Mouse (Mus musculus) liver, postnatal 0 days (tissue): ENCODE results near the gene Prss41. TPM values are rescaled to one million over a fixed set of nuclear protein-coding genes. Genes with fewer than 3 reads are reported as not detected.

Experiments
- ATAC-seq: fragments of 200-750 bp; cut with Nextera tagmentation; 2 replicates; pipeline ENCODE4 v1.8.0; 2017; ENCODE audit warnings: mild to moderate bottlenecking, moderate library complexity
- DNase-seq: peaks from one replicate; pipeline ENCODE4 v3.0.0-alpha.2; 2016
- H3K27ac ChIP-seq: fragments of 300-500 bp; sonication (generic); 2 replicates; pipeline ENCODE4 v1.5.1; 2014; ENCODE audit warnings: antibody characterized with exemption, moderate library complexity, mild to moderate bottlenecking, low read depth
- H3K27me3 ChIP-seq: fragments of 300-500 bp; sonication (generic); 2 replicates; pipeline ENCODE4 v1.6.1; 2014; ENCODE audit warnings: low read length, control low read depth, mixed read lengths; ENCODE audit not compliant: insufficient read depth
- H3K36me3 ChIP-seq: fragments of 300-500 bp; sonication (generic); replicated peaks from 2 replicates; pipeline ENCODE4 v1.6.1; 2014; ENCODE audit warnings: mild to moderate bottlenecking, control low read depth, low read length, moderate library complexity, mixed read lengths; ENCODE audit not compliant: insufficient read depth
- H3K4me1 ChIP-seq: fragments of 300-500 bp; sonication (generic); 2 replicates; pipeline ENCODE4 v1.6.1; 2014; ENCODE audit warnings: antibody characterized with exemption, mild to moderate bottlenecking, control low read depth; ENCODE audit not compliant: insufficient read depth
- H3K4me2 ChIP-seq: fragments of 300-500 bp; sonication (generic); 2 replicates; pipeline ENCODE4 v1.6.1; 2014; ENCODE audit warnings: low read depth, mild to moderate bottlenecking, low read length, moderate library complexity, mixed read lengths
- H3K4me3 ChIP-seq: fragments of 300-500 bp; sonication (generic); 2 replicates; pipeline ENCODE4 v1.5.1; 2014; ENCODE audit warnings: low read depth, low read length
- H3K9ac ChIP-seq: fragments of 300-500 bp; sonication (generic); replicated peaks from 2 replicates; pipeline ENCODE4 v1.6.1; 2014; ENCODE audit warnings: mild to moderate bottlenecking, moderate library complexity
- H3K9me3 ChIP-seq: fragments of 300-500 bp; sonication (generic); 2 replicates; pipeline ENCODE4 v1.6.1; 2016; ENCODE audit warnings: mild to moderate bottlenecking, control low read depth, low read length, mixed read lengths
- CTCF ChIP-seq: sonication (generic); IDR thresholded peaks from 2 replicates; pipeline ENCODE4 v1.5.1; 2016; ENCODE audit warnings: antibody characterized with exemption, low read depth
- EP300 ChIP-seq: IDR thresholded peaks from 2 replicates; pipeline ENCODE4 v1.6.1; 2016; ENCODE audit warnings: antibody characterized with exemption, low read depth, mild to moderate bottlenecking
- WGBS: fragments of 180-500 bp; shearing (Covaris S2); extraction: QIAGEN DNeasy Blood & Tissue Kit; methylation state at CpG from one replicate; pipeline ENCODE4 v1.1.7; 2014; ENCODE audit not compliant: insufficient replicate concordance; 5-methylcytosine and 5-hydroxymethylcytosine counted together
- microRNA-seq: library from miRNA; unstranded; fragments of <30 nt; microRNA quantifications from one replicate; pipeline ENCODE4, GENCODE M21; 2016
- polyA plus RNA-seq: library from polyadenylated mRNA; unstranded; fragments of >200 nt; fragmentation: Nextera tagmentation; extraction: Ambion mirVana; gene quantifications from 2 replicates; pipeline ENCODE4 v1.2.1, GENCODE M21; 2015

The Prss41 gene
- polyA plus RNA-seq, 1 experiment from 2014 or later = 0.25 TPM

- no peak for ATAC-seq
- TF ChIP-seq CTCF = no peak
- TF ChIP-seq EP300 = no peak
These were observed 53.0 kb downstream of the Prss41 start for GRCm38 (mm10) chr17:23791079-23791357.

GRCm38 (mm10) chr17:23790269-23791078 lies 53.5 kb downstream of the Prss41 start, which contains the start of gene Srrm2:
Gene Srrm2, plus strand, starts transcription at chr17:23790532.
- Histone ChIP-seq H3K27me3 (0 out of 2 replicates have a peak, but pooled peaks cover 3% of the 10 kb centered on the region), H3K4me3 (peak within 1 kb of the TSS; percentile 62), H3K9ac (peak within 1 kb of the TSS; percentile 86), H3K9me3 (no peaks in the 10 kb centered on the region), H3K27ac (peak within 1 kb of the TSS; percentile 86), H3K4me2 (peak within 1 kb of the TSS; percentile 89), H3K4me1 (peaks cover 26% of the 10 kb centered on the region), H3K36me3 (no peaks in the 10 kb centered on the region)
- TF ChIP-seq EP300 = no peak
- 0 out of 2 replicates have a peak, but pooled peaks have one; percentile 2 for TF ChIP-seq CTCF
- peak; percentile 62 for ATAC-seq
- WGBS = 3% methylated on average over 29 of the region's 29 CpGs
- peak; percentile 67 for DNase-seq

More at GRCm38 (mm10) chr17:23791079-23791357, 53.0 kb downstream of the Prss41 start:
- Histone ChIP-seq H3K36me3 (no peaks in the 10 kb centered on the region), H3K4me2 (peak overlapping the region; percentile 89), H3K9me3 (no peaks in the 10 kb centered on the region), H3K27ac (peak overlapping the region; percentile 86; the same call in 1 of the 2 replicates), H3K9ac (peak overlapping the region; percentile 86), H3K4me1 (peaks cover 20% of the 10 kb centered on the region), H3K4me3 (peak overlapping the region; percentile 62), H3K27me3 (no peaks in the 10 kb centered on the region)
- no peak for DNase-seq
- 35% methylated on average over 2 of the region's 2 CpGs for WGBS

GRCm38 (mm10) chr17:23789749-23790268 lies 54.2 kb downstream of the Prss41 start:
- H3K27me3 ChIP-seq = 0 out of 2 replicates have a peak, but pooled peaks cover 3% of the 10 kb centered on the region
- H3K36me3 ChIP-seq = no peaks in the 10 kb centered on the region
- H3K4me2 ChIP-seq = peak overlapping the region; percentile 89
- H3K9me3 ChIP-seq = no peaks in the 10 kb centered on the region
- DNase-seq = no peak
- ATAC-seq = peak; percentile 14; the same call in 1 of the 2 replicates
- H3K27ac ChIP-seq = peak overlapping the region; percentile 86
- peak overlapping the region; percentile 86 for H3K9ac ChIP-seq
- peak overlapping the region; percentile 62 for H3K4me3 ChIP-seq
- 12% methylated on average over 8 of the region's 8 CpGs for WGBS
- TF ChIP-seq EP300 (no peak), CTCF (no peak)
- H3K4me1 ChIP-seq = peaks cover 26% of the 10 kb centered on the region

DNA sequence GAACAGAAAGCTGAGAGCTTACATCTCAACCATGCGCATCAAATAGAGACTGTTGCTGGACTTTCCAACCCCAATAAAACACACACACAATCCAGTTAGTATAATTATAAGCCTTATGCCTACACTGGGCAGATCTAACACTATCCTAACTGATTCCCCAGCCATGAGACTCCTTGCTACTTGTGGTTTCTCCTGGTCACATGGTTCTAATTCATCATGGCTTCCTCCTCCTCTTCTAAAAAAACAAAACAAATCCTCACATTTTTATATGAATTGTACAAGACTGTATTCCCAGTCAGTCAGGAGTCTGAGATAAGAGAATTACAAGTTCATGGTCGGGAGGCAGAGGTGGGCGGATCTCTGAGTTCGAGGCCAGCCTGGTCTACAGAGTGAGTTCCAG lies 55.0 kb downstream of the Prss41 start:
- Histone ChIP-seq H3K36me3 (no peaks in the 10 kb centered on the region), H3K9me3 (no peaks in the 10 kb centered on the region), H3K27ac (no peak overlapping the region), H3K9ac (no peak overlapping the region), H3K4me1 (peaks cover 26% of the 10 kb centered on the region), H3K4me2 (no peak overlapping the region), H3K4me3 (no peak overlapping the region), H3K27me3 (0 out of 2 replicates have a peak, but pooled peaks cover 3% of the 10 kb centered on the region)
- TF ChIP-seq EP300 (no peak), CTCF (no peak)
- no peak for ATAC-seq
- WGBS = 64% methylated on average over 4 of the region's 4 CpGs
- DNase-seq = no peak

Small RNA genes lying within 50 kb of the gene (microRNA-seq; reads per million reads assigned to microRNA genes)
- 1.6 reads per million for gene Mir5125

Other genes starting within 250 kb of the Prss41 start
- gene Zfp13, start 244.7 kb downstream of the Prss41 start, polyA plus RNA-seq = 1.1 and 1.4 TPM in 2 replicates
- gene Zscan10, start 243.3 kb downstream of the Prss41 start, polyA plus RNA-seq = not detected in 2 replicates
- gene Mmp25, start 198.9 kb downstream of the Prss41 start, polyA plus RNA-seq = 0.49 and 0.67 TPM in 2 replicates
- gene Bicdl2, start 183.7 kb downstream of the Prss41 start, polyA plus RNA-seq = 0.05 and 0.31 TPM in 2 replicates
- 26.6 and 28.6 TPM in 2 replicates for gene Hcfc1r1, start 170.6 kb downstream of the Prss41 start, polyA plus RNA-seq
- 8.5 and 10.3 TPM in 2 replicates for gene Thoc6, start 170.3 kb downstream of the Prss41 start, polyA plus RNA-seq
- gene Tnfrsf12a, start 166.7 kb downstream of the Prss41 start, polyA plus RNA-seq = 28.1 and 29.7 TPM in 2 replicates
- 0.94 and 1.3 TPM in 2 replicates for gene Cldn6, start 164.9 kb downstream of the Prss41 start, polyA plus RNA-seq
- gene Cldn9, start 160.1 kb downstream of the Prss41 start, polyA plus RNA-seq = 0.09 and 0.12 TPM in 2 replicates
- gene 1520401A03Rik, start 121.4 kb downstream of the Prss41 start, polyA plus RNA-seq = not detected in 2 replicates
- gene Pkmyt1, start 117.8 kb downstream of the Prss41 start, polyA plus RNA-seq = 12.5 and 13.9 TPM in 2 replicates
- 4.0 and 4.3 TPM in 2 replicates for gene Paqr4, start 103.3 kb downstream of the Prss41 start, polyA plus RNA-seq
- not detected in 2 replicates for gene Kremen2, start 98.3 kb downstream of the Prss41 start, polyA plus RNA-seq
- 11.9 TPM in 2 replicates for gene Flywch1, start 72.6 kb downstream of the Prss41 start, polyA plus RNA-seq
- gene Flywch2, start 58.1 kb downstream of the Prss41 start, polyA plus RNA-seq = 2.3 and 2.4 TPM in 2 replicates
- gene Srrm2, start 53.6 kb downstream of the Prss41 start, polyA plus RNA-seq = 132 and 137 TPM in 2 replicates
- gene Elob, start 15.0 kb downstream of the Prss41 start, polyA plus RNA-seq = 458 and 460 TPM in 2 replicates
- not detected in 2 replicates for gene Prss33, start 8.1 kb downstream of the Prss41 start, polyA plus RNA-seq
- not detected in 2 replicates for gene Prss32, start 317 bp downstream of the Prss41 start, polyA plus RNA-seq
- not detected in 2 replicates for gene Prss21, start 23.9 kb upstream of the Prss41 start, polyA plus RNA-seq
- not detected in 2 replicates for gene Dcpp1, start 36.7 kb upstream of the Prss41 start, polyA plus RNA-seq
- not detected in 2 replicates for gene Dcpp2, start 36.7 kb upstream of the Prss41 start, polyA plus RNA-seq
- not detected in 2 replicates for gene Dcpp3, start 73.3 kb upstream of the Prss41 start, polyA plus RNA-seq
- not detected in 2 replicates for gene Sbp, start 97.5 kb upstream of the Prss41 start, polyA plus RNA-seq
- not detected in 2 replicates for gene Sbpl, start 111.1 kb upstream of the Prss41 start, polyA plus RNA-seq
- gene Prss30, start 136.4 kb upstream of the Prss41 start, polyA plus RNA-seq = 0.09 and 0.14 TPM in 2 replicates
- not detected in 2 replicates for gene Prss22, start 153.9 kb upstream of the Prss41 start, polyA plus RNA-seq
- gene Prss27, start 194.0 kb upstream of the Prss41 start, polyA plus RNA-seq = not detected in 2 replicates
- 6.8 and 7.7 TPM in 2 replicates for gene Kctd5, start 229.3 kb upstream of the Prss41 start, polyA plus RNA-seq